Mouse (Mus musculus) embryonic facial prominence, embryonic 10.5 days (tissue): ENCODE results near the gene Ccdc33. TPM values are rescaled to one million over a fixed set of nuclear protein-coding genes. Genes with fewer than 3 reads are reported as not detected.

Experiments used
- DNase-seq: peaks from one replicate; pipeline ENCODE4 v3.0.0-alpha.2; 2017; ENCODE audit warnings: low spot score
- H3K27ac ChIP-seq: fragments of 300-500 bp; sonication (generic); replicated peaks from 2 replicates; pipeline ENCODE4 v1.5.1; 2016; ENCODE audit warnings: mild to moderate bottlenecking
- H3K27me3 ChIP-seq: fragments of 300-500 bp; sonication (generic); replicated peaks from 2 replicates; pipeline ENCODE4 v1.6.1; 2016; ENCODE audit warnings: low read depth, mild to moderate bottlenecking; ENCODE audit not compliant: poor library complexity, severe bottlenecking
- H3K36me3 ChIP-seq: fragments of 300-500 bp; sonication (generic); replicated peaks from 2 replicates; pipeline ENCODE4 v1.6.1; 2016; ENCODE audit warnings: mild to moderate bottlenecking, moderate library complexity
- H3K4me1 ChIP-seq: fragments of 300-500 bp; sonication (generic); 2 replicates; pipeline ENCODE4 v1.6.1; 2016
- H3K4me3 ChIP-seq: fragments of 300-500 bp; sonication (generic); 2 replicates; pipeline ENCODE4 v1.5.1; 2016; ENCODE audit warnings: mild to moderate bottlenecking, moderate library complexity
- H3K9me3 ChIP-seq: fragments of 300-500 bp; sonication (generic); 2 replicates; pipeline ENCODE4 v1.6.1; 2016; ENCODE audit warnings: mild to moderate bottlenecking
- WGBS: fragments of 180-500 bp; shearing (Covaris S2); methylation state at CpG from one replicate; pipeline ENCODE4 v1.1.7; 2016; 5-methylcytosine and 5-hydroxymethylcytosine counted together
- polyA plus RNA-seq: library from polyadenylated mRNA; unstranded; fragments of >200 nt; fragmentation: Nextera tagmentation; extraction: Ambion mirVana; gene quantifications from 2 replicates; pipeline ENCODE4 v1.2.1, GENCODE M21; 2016

Gene Ccdc33
- polyA plus RNA-seq, 1 experiment from 2014 or later: 0.56 TPM

DNA sequence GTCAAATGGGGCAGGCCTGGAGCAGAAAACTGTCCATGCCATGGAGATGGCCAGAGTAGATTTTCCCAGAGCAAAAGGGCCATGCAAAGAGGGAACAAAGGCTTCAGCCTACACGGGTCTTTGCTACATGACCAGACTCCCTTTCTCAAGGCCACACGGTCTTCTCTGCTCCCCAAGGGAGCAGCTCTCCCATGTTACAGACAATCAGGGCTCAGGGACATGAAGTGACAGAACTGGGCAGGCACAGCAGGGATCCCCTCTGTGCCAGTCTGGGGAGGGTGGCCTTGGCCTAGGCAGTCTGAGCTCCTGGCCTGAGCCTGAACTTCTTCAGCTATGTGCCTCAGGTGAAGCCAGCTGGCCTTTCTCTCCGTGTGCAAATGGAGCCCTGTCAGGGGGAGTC lies 65.1 kb downstream of the Ccdc33 start:
- Histone ChIP-seq H3K4me1 (peaks cover 65% of the 10 kb centered on the region), H3K4me3 (no peak overlapping the region)
- DNase-seq: no peak

GRCm38 (mm10) chr9:58053102-58053501 lies 65.5 kb downstream of the Ccdc33 start:
- H3K4me1 ChIP-seq: peaks cover 69% of the 10 kb centered on the region
- no peaks in the 10 kb centered on the region for H3K36me3 ChIP-seq
- DNase-seq: peak; percentile 75
- H3K27ac ChIP-seq: peak overlapping the region; percentile 65; the same call in 1 of the 2 replicates
- H3K27me3 ChIP-seq: peaks cover 69% of the 10 kb centered on the region
- 15% methylated on average over 3 of the region's 3 CpGs for WGBS
- no peaks in the 10 kb centered on the region for H3K9me3 ChIP-seq
- H3K4me3 ChIP-seq: no peak overlapping the region

More for the DNA sequence above, 65.1 kb downstream of the Ccdc33 start:
- no peaks in the 10 kb centered on the region for H3K36me3 ChIP-seq
- 45% methylated on average over 3 of the region's 3 CpGs for WGBS
- no peaks in the 10 kb centered on the region for H3K9me3 ChIP-seq
- H3K27me3 ChIP-seq: peaks cover 65% of the 10 kb centered on the region
- H3K27ac ChIP-seq: peak overlapping the region; percentile 65

DNA sequence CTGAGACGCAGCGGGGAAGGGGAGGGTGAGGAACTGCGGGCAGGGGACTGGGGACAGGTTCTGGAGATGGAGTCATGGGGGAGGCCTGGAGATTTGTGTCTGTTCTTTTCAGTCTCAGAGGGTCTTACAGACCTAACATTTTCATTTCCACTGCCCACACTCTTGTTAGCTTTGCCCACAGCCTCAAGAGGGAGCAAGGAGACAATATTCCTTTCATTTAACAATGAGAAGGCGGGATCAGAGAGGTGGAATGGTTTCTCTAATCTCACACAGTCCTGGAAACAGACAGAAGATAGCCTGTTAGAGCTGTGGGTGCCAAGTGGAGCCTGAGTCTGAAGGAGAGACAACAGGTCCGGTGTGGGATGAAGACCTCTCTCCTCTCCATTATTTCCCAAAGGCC lies 66.7 kb downstream of the Ccdc33 start:
- no peak overlapping the region for H3K27ac ChIP-seq
- peaks cover 78% of the 10 kb centered on the region for H3K27me3 ChIP-seq
- no peak for DNase-seq
- no peak overlapping the region for H3K4me3 ChIP-seq
- no peaks in the 10 kb centered on the region for H3K36me3 ChIP-seq
- no peaks in the 10 kb centered on the region for H3K9me3 ChIP-seq
- H3K4me1 ChIP-seq: peaks cover 81% of the 10 kb centered on the region
- WGBS: 31% methylated on average over 5 of the region's 5 CpGs

DNA sequence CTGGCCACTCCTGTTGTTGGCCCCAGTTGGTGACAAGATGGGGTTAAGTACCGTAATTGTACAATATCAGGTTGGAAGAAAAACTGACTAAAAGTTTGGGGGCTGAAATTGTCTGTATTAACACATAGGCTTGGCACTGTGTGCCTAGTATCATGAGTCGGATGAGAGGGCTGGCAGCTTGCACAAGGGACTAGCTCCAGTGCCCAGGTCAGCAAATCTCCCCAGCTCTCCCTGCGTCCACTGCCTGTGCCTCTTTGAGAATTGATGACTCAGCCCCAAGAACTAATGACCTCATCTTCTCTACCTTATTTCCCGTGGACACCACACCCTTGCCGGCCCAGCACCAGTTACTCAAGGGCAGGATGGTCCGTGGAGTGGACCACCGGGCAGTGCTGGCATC lies 68.8 kb downstream of the Ccdc33 start:
- no peaks in the 10 kb centered on the region for H3K36me3 ChIP-seq
- no peak for DNase-seq
- no peaks in the 10 kb centered on the region for H3K9me3 ChIP-seq
- WGBS: 83% methylated on average over 7 of the region's 7 CpGs
- no peak overlapping the region for H3K4me3 ChIP-seq
- peaks cover 85% of the 10 kb centered on the region for H3K4me1 ChIP-seq
- peaks cover 87% of the 10 kb centered on the region for H3K27me3 ChIP-seq
- H3K27ac ChIP-seq: 0 out of 2 replicates have a peak overlapping the region, but pooled peaks have one; percentile 77

GRCm38 (mm10) chr9:58049186-58049585 lies 69.4 kb downstream of the Ccdc33 start:
- Histone ChIP-seq H3K36me3 (no peaks in the 10 kb centered on the region), H3K4me1 (peaks cover 86% of the 10 kb centered on the region), H3K9me3 (no peaks in the 10 kb centered on the region), H3K27me3 (peaks cover 87% of the 10 kb centered on the region), H3K27ac (peak overlapping the region; percentile 77), H3K4me3 (no peak overlapping the region)
- no peak for DNase-seq
- WGBS: 53% methylated on average over 6 of the region's 6 CpGs

DNA sequence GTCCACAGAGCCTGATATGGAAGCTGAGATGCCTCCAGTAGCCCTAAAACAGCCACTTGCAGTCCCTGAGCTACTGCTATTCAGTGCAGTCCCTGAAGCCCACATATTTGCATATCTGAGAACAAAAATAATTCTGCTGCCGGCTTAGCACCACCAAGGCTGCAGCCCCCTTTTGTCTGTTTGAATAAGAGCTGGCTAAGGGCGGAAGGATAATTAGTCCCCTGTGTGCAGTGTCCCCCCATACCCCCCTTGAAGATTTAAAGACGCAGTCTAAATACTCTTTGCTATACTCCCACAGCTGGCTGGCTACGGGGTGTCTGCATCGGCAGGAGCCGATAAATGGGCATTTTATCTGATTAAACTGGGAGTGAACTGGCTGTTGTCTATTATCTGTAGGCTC lies 70.0 kb downstream of the Ccdc33 start:
- no peak for DNase-seq
- 24% methylated on average over 6 of the region's 6 CpGs for WGBS
- Histone ChIP-seq H3K4me3 (no peak overlapping the region), H3K9me3 (no peaks in the 10 kb centered on the region), H3K27me3 (peaks cover 86% of the 10 kb centered on the region), H3K4me1 (peaks cover 86% of the 10 kb centered on the region), H3K36me3 (no peaks in the 10 kb centered on the region), H3K27ac (peak overlapping the region; percentile 77)

- H3K4me1 ChIP-seq: peaks cover 86% of the 10 kb centered on the region
- DNase-seq: no peak
- WGBS: 78% methylated on average over 10 of the region's 10 CpGs
- H3K27me3 ChIP-seq: peaks cover 75% of the 10 kb centered on the region
- H3K36me3 ChIP-seq: no peaks in the 10 kb centered on the region
- no peaks in the 10 kb centered on the region for H3K9me3 ChIP-seq
- 0 out of 2 replicates have a peak overlapping the region, but pooled peaks have one; percentile 77 for H3K27ac ChIP-seq
- no peak overlapping the region for H3K4me3 ChIP-seq
These were observed 71.6 kb downstream of the Ccdc33 start for GRCm38 (mm10) chr9:58047061-58047460.

GRCm38 (mm10) chr9:58045646-58046045 lies 73.0 kb downstream of the Ccdc33 start:
- no peaks in the 10 kb centered on the region for H3K36me3 ChIP-seq
- WGBS: 22% methylated on average over 4 of the region's 4 CpGs
- H3K27ac ChIP-seq: peak overlapping the region; percentile 77
- peaks cover 91% of the 10 kb centered on the region for H3K4me1 ChIP-seq
- DNase-seq: no peak
- H3K27me3 ChIP-seq: peaks cover 61% of the 10 kb centered on the region
- no peaks in the 10 kb centered on the region for H3K9me3 ChIP-seq
- H3K4me3 ChIP-seq: no peak overlapping the region

GRCm38 (mm10) chr9:58044828-58045227 lies 73.8 kb downstream of the Ccdc33 start:
- peaks cover 53% of the 10 kb centered on the region for H3K27me3 ChIP-seq
- no peaks in the 10 kb centered on the region for H3K9me3 ChIP-seq
- no peak for DNase-seq
- peak overlapping the region; percentile 77 for H3K27ac ChIP-seq
- H3K4me1 ChIP-seq: peaks cover 97% of the 10 kb centered on the region
- no peaks in the 10 kb centered on the region for H3K36me3 ChIP-seq
- no peak overlapping the region for H3K4me3 ChIP-seq
- 31% methylated on average over 10 of the region's 10 CpGs for WGBS

GRCm38 (mm10) chr9:58043496-58044017 lies 75.1 kb downstream of the Ccdc33 start:
- 87% methylated on average over 10 of the region's 10 CpGs for WGBS

DNA sequence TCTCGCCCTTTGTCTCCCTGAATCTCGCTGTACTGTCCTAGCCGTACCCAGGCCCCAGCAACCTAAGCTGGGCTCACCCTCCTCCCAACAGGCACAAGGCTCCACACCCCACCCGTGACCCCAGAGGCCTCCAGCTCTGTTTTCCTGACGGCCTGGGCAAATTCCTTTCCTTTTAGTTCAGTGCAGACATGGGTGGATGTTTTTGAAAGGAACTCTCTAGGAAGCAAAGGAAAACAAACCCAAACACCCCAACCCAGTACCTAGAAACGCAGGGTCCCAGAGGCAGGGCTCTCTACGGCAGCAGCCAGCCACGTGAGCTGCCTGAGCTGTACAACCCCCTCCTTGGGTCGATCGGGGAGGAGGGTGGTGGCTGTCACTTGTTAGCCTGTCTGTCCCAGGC lies 76.2 kb downstream of the Ccdc33 start:
- no peaks in the 10 kb centered on the region for H3K9me3 ChIP-seq
- peaks cover 95% of the 10 kb centered on the region for H3K4me1 ChIP-seq
- peak; percentile 47 for DNase-seq

More at GRCm38 (mm10) chr9:58043496-58044017, 75.1 kb downstream of the Ccdc33 start:
- H3K4me1 ChIP-seq: peaks cover 98% of the 10 kb centered on the region
- H3K27me3 ChIP-seq: peaks cover 54% of the 10 kb centered on the region
- no peaks in the 10 kb centered on the region for H3K9me3 ChIP-seq
- no peaks in the 10 kb centered on the region for H3K36me3 ChIP-seq
- H3K4me3 ChIP-seq: no peak overlapping the region
- no peak for DNase-seq
- H3K27ac ChIP-seq: peak overlapping the region; percentile 83

DNA sequence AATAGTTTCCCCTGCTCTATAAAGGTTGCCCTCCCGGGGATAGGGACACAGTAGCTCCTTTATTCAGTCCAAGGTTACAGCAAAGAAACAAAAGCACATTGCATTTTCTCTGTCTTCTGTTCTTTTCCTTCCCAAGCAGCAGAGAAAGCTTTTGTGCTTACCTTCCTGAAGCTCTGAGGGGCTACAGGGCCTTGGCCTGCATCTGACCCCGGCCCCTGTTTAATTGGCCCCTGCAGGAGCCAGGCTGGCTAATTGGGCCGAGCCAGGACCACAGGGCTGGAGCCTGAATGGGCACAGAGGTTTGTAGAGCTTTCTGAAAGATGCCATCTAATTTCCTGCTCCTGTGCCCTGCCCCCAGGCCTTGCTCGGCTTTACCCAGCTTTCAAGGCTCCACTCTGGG lies 77.6 kb downstream of the Ccdc33 start:
- Histone ChIP-seq H3K36me3 (no peaks in the 10 kb centered on the region), H3K27ac (peak overlapping the region; percentile 83), H3K9me3 (no peaks in the 10 kb centered on the region), H3K4me3 (no peak overlapping the region), H3K27me3 (peaks cover 58% of the 10 kb centered on the region), H3K4me1 (peaks cover 82% of the 10 kb centered on the region)
- peak; percentile 65 for DNase-seq
- 15% methylated on average over 4 of the region's 4 CpGs for WGBS

More for the DNA sequence above, 76.2 kb downstream of the Ccdc33 start:
- Histone ChIP-seq H3K27me3 (peaks cover 54% of the 10 kb centered on the region), H3K4me3 (no peak overlapping the region), H3K27ac (peak overlapping the region; percentile 83), H3K36me3 (no peaks in the 10 kb centered on the region)
- WGBS: 17% methylated on average over 10 of the region's 10 CpGs

- peak; percentile 87 for DNase-seq
- peak overlapping the region; percentile 64 for H3K27ac ChIP-seq
These were observed 80.0 kb downstream of the Ccdc33 start for GRCm38 (mm10) chr9:58038500-58039168.

More at GRCm38 (mm10) chr9:58038500-58039168, 80.0 kb downstream of the Ccdc33 start:
- H3K4me1 ChIP-seq: peaks cover 59% of the 10 kb centered on the region
- peaks cover 50% of the 10 kb centered on the region for H3K27me3 ChIP-seq
- no peaks in the 10 kb centered on the region for H3K9me3 ChIP-seq
- WGBS: 23% methylated on average over 19 of the region's 19 CpGs
- no peak overlapping the region for H3K4me3 ChIP-seq
- H3K36me3 ChIP-seq: no peaks in the 10 kb centered on the region
